8 mouse cellular contexts compared by ENCODE assay signal in genomic region chr11:33203383-33204328, GRCm38 (mm10). TPM values are rescaled to one million over a fixed set of nuclear protein-coding genes. Genes with fewer than 3 reads are reported as not detected.
A peak's percentile ranks its signal among the peaks of the same experiment; 100 is the strongest.
DNase-seq lines count a peak whose midpoint lies in the region; ATAC-seq and TF ChIP-seq lines count a peak whose summit lies in the region.

Gene Tlx3, minus strand, starts transcription at chr11:33203589.

- H3K4me2 ChIP-seq in kidney, embryonic 14.5 days (replicated peaks; ENCODE audit: low read depth, low read length) = peak within 1 kb of the TSS; percentile 45
- peak within 1 kb of the TSS; percentile 20 for H3K4me2 ChIP-seq in liver, embryonic 15.5 days

- WGBS in kidney, embryonic 14.5 days = under 1% methylated on average over 75 of the region's 81 CpGs
- under 1% methylated on average over 81 of the region's 81 CpGs for WGBS in hindbrain, embryonic 10.5 days
- WGBS in liver, embryonic 15.5 days (ENCODE audit: insufficient replicate concordance) = under 1% methylated on average over 81 of the region's 81 CpGs

- TF ChIP-seq CTCF in layer of hippocampus, adult 2 months (conservative IDR thresholded peaks at IDR 0.05) = no peak

- peaks cover 31% of the 10 kb centered on the region for H3K4me1 ChIP-seq in kidney, embryonic 14.5 days (ENCODE audit: control insufficient read depth, insufficient read depth, low read length)
- peaks cover 64% of the 10 kb centered on the region for H3K4me1 ChIP-seq in hindbrain, embryonic 10.5 days (replicated peaks)
- H3K4me1 ChIP-seq in liver, embryonic 15.5 days (replicated peaks) = peaks cover 24% of the 10 kb centered on the region

- no peaks in the 10 kb centered on the region for H3K9me3 ChIP-seq in kidney, embryonic 14.5 days (ENCODE audit: control insufficient read depth, low read length)
- no peaks in the 10 kb centered on the region for H3K9me3 ChIP-seq in hindbrain, embryonic 10.5 days
- no peaks in the 10 kb centered on the region for H3K9me3 ChIP-seq in liver, embryonic 15.5 days (replicated peaks)

- peaks cover 91% of the 10 kb centered on the region for H3K27me3 ChIP-seq in kidney, embryonic 14.5 days (ENCODE audit: control insufficient read depth, insufficient read depth, low read length)
- peaks cover 100% of the 10 kb centered on the region for H3K27me3 ChIP-seq in hindbrain, embryonic 10.5 days (ENCODE audit: insufficient read depth, poor library complexity, severe bottlenecking)
- H3K27me3 ChIP-seq in liver, embryonic 15.5 days = peaks cover 98% of the 10 kb centered on the region

- no peak for DNase-seq in kidney, adult 9 months
- peak; percentile 93 for DNase-seq in R1 (ENCODE audit: low read depth, low spot score)
- peak; percentile 86 for DNase-seq in embryo, embryonic 11 days
- peak; percentile 79 for DNase-seq in hindbrain, embryonic 10.5 days (ENCODE audit: low spot score)
- no peak for DNase-seq in layer of hippocampus, adult 2 months (ENCODE audit: low spot score in 2 of 2)

- no peak within 1 kb of the TSS for H3K9ac ChIP-seq in kidney, embryonic 14.5 days (ENCODE audit: low read depth, low read length)
- no peak within 1 kb of the TSS for H3K9ac ChIP-seq in liver, embryonic 15.5 days

- no peaks in the 10 kb centered on the region for H3K36me3 ChIP-seq in kidney, embryonic 14.5 days (ENCODE audit: control insufficient read depth, insufficient read depth, low read length)
- H3K36me3 ChIP-seq in hindbrain, embryonic 10.5 days = no peaks in the 10 kb centered on the region
- H3K36me3 ChIP-seq in liver, embryonic 15.5 days (replicated peaks) = no peaks in the 10 kb centered on the region

- H3K4me3 ChIP-seq in kidney, embryonic 14.5 days (ENCODE audit: low read length) = peak within 1 kb of the TSS; percentile 35
- peak within 1 kb of the TSS; percentile 53 for H3K4me3 ChIP-seq in hindbrain, embryonic 10.5 days
- H3K4me3 ChIP-seq in liver, embryonic 15.5 days (replicated peaks) = peak within 1 kb of the TSS; percentile 9; the same call in 1 of the 2 replicates
- H3K4me3 ChIP-seq in layer of hippocampus, adult 2 months = no peak within 1 kb of the TSS

- no peak within 1 kb of the TSS for H3K27ac ChIP-seq in kidney, embryonic 14.5 days (ENCODE audit: low read depth, low read length)
- peak within 1 kb of the TSS; percentile 80 for H3K27ac ChIP-seq in hindbrain, embryonic 10.5 days
- no peak within 1 kb of the TSS for H3K27ac ChIP-seq in liver, embryonic 15.5 days (replicated peaks)
- H3K27ac ChIP-seq in layer of hippocampus, adult 2 months = no peak within 1 kb of the TSS

- ATAC-seq in kidney, embryonic 14.5 days (ENCODE audit: low FRiP score, low TSS enrichment) = peak; percentile 20; the same call in 1 of the 2 replicates
- no peak for ATAC-seq in liver, embryonic 15.5 days (ENCODE audit: insufficient read depth)
- no peak for ATAC-seq in frontal cortex, adult (ENCODE audit: low TSS enrichment)

RNA-seq across cellular contexts. Expression of gene Tlx3, which starts in this region (rescaled TPM):
- polyA plus RNA-seq in kidney, embryonic 14.5 days (2014; fragmentation: Nextera tagmentation; extraction: Ambion mirVana) = 0.13 TPM in 1 of 2 replicates, not detected in the other
- 11.9 and 17.9 TPM in 2 replicates for polyA plus RNA-seq in hindbrain, embryonic 10.5 days (2016; fragmentation: Nextera tagmentation; extraction: Ambion mirVana)
- polyA plus RNA-seq in liver, embryonic 15.5 days (2015; fragmentation: Nextera tagmentation; extraction: Ambion mirVana) = not detected in 2 replicates
- not detected for total RNA-seq in layer of hippocampus, adult 2 months (2021)

Comparison
In these comparisons a context has a peak if more than half of its experiments do, and no peak if none do; other contexts are left out.
1. RNA of gene Tlx3 (polyA plus RNA-seq): 11.9 to 17.9 TPM in hindbrain, embryonic 10.5 days; 0.13 TPM in kidney, embryonic 14.5 days and not detected in liver, embryonic 15.5 days; every median in the first group is over 10 times any median in the second.
2. Peak in ATAC-seq, H3K4me3 ChIP-seq and H3K4me2 ChIP-seq in kidney, embryonic 14.5 days; RNA of the gene not detected or under 1 TPM.
3. DNase-seq: peak in R1 (single experiment), embryo, embryonic 11 days (single experiment) and hindbrain, embryonic 10.5 days (single experiment); none in kidney, adult 9 months (single experiment) and layer of hippocampus, adult 2 months (0 of 2).